Mouse (Mus musculus): ENCODE data around the gene Abcf2.

DNA sequence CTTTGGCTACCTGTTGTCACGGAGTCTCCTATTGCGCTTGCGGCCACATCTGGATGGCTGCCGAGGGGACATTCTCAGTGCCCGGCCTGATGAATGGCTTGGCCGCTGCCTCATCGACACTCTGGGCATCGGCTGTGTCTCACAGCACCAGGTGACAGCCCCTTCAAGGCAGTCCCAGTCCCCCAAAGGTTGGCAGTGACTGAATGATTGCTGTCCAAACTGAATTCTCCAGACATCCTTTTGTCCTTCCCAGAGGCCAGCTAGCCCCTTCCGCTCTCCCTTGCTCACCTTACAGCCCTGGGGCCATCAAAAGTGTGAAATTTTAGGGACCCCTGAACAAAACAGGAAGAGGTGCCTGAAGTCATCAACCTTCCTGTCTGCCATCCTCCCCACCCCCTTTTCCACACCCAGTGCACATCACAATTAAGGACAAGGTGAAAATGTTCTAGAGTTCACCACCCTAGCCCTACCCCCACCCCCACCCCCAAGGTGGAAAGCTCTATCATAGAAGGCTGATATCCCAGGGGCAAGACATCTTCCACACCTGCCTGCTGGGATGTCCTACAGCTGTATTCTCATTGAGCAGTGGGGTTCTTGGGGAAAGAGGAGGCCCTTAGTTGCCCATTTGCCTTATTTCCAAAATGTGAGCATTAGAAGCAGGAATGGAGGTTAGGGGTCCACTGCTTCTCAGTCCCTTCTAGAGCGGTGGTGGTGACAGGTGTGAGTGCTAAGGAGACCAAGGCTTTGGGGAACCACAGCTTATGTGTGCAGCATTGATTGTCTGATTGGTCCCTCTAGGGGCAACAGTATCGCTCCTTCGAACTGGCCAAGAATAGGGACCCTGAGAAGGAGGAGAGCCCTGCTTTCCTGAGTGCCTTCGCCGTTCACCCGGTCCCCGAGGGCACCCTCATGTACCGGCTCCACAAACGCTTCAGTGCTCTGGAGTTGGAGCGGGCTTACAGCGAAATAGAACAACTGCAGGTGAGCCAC, 12.5 kb upstream of the Abcf2 start:
- TF ChIP-seq CTCF (IDR thresholded peaks at IDR 0.05; ENCODE audit: borderline replicate concordance, insufficient read depth, low read depth, low read length): no peak
- TF ChIP-seq POLR2A (IDR thresholded peaks at IDR 0.05; ENCODE audit: borderline replicate concordance, insufficient read depth, low read length): no peak

All from cerebellum, adult 2 months (tissue).